Mouse (Mus musculus) kidney, embryonic 16.5 days (tissue): ENCODE data around the gene Gapvd1. TPM values are rescaled to one million over a fixed set of nuclear protein-coding genes. Genes with fewer than 3 reads are reported as not detected.
"Not testable (repeated sequence)": the region's sequence is repeated elsewhere in the genome, so short reads cannot be mapped to it uniquely, and the experiment has no call there.

Source experiments
- ATAC-seq: fragments of 200-750 bp; cut with Nextera tagmentation; 2 replicates; pipeline ENCODE4 v1.8.0; 2017; ENCODE audit warnings: moderate TSS enrichment; ENCODE audit not compliant: low FRiP score, low TSS enrichment
- H3K27ac ChIP-seq: fragments of 300-500 bp; sonication (generic); 2 replicates; pipeline ENCODE4 v1.5.1; 2014; ENCODE audit warnings: low read length
- H3K27me3 ChIP-seq: fragments of 300-500 bp; sonication (generic); 2 replicates; pipeline ENCODE4 v1.6.1; 2014; ENCODE audit warnings: low read length, control low read depth, mixed read lengths; ENCODE audit not compliant: insufficient read depth
- H3K36me3 ChIP-seq: fragments of 300-500 bp; sonication (generic); 2 replicates; pipeline ENCODE4 v1.6.1; 2014; ENCODE audit warnings: low read length, control low read depth, mixed read lengths; ENCODE audit not compliant: insufficient read depth
- H3K4me1 ChIP-seq: fragments of 300-500 bp; sonication (generic); 2 replicates; pipeline ENCODE4 v1.6.1; 2014; ENCODE audit warnings: low read length, control low read depth, mixed read lengths; ENCODE audit not compliant: insufficient read depth
- H3K4me2 ChIP-seq: fragments of 300-500 bp; sonication (generic); replicated peaks from 2 replicates; pipeline ENCODE4 v1.6.1; 2014; ENCODE audit warnings: low read depth, low read length
- H3K4me3 ChIP-seq: fragments of 300-500 bp; sonication (generic); 2 replicates; pipeline ENCODE4 v1.5.1; 2014; ENCODE audit warnings: mild to moderate bottlenecking, low read length
- H3K9ac ChIP-seq: fragments of 300-500 bp; sonication (generic); replicated peaks from 2 replicates; pipeline ENCODE4 v1.6.1; 2014; ENCODE audit warnings: low read length
- H3K9me3 ChIP-seq: fragments of 300-500 bp; sonication (generic); 2 replicates; pipeline ENCODE4 v1.6.1; 2016; ENCODE audit warnings: low read length, control low read depth
- whole genome bisulfite sequencing: fragments of 180-500 bp; shearing (Covaris S2); extraction: QIAGEN DNeasy Blood & Tissue Kit; methylation state at CpG from one replicate; pipeline ENCODE4 v1.1.7; 2014; 5-methylcytosine and 5-hydroxymethylcytosine counted together
- polyA plus RNA-seq: library from polyadenylated mRNA; unstranded; fragments of >200 nt; fragmentation: Nextera tagmentation; extraction: Ambion mirVana; gene quantifications from 2 replicates; pipeline ENCODE4 v1.2.1, GENCODE M21; 2015

Gapvd1 gene
- polyA plus RNA-seq, 1 experiment from 2014 or later, result 76.3 TPM

GRCm38 (mm10) chr2:34772252-34773235 is 17.5 kb upstream of the Gapvd1 start:
- ATAC-seq, result peak; percentile 20; the same call in 1 of the 2 replicates
- Histone ChIP-seq H3K27me3 (no peaks in the 10 kb centered on the region), H3K4me3 (peak overlapping the region; percentile 93), H3K4me1 (peaks cover 50% of the 10 kb centered on the region), H3K9me3 (no peaks in the 10 kb centered on the region), H3K36me3 (peaks cover 45% of the 10 kb centered on the region), H3K27ac (peak overlapping the region; percentile 94), H3K4me2 (peak overlapping the region; percentile 90), H3K9ac (peak overlapping the region; percentile 99)
- WGBS, result 3% methylated on average over 50 of the region's 50 CpGs

GRCm38 (mm10) chr2:34771368-34772226 is 16.6 kb upstream of the Gapvd1 start, which contains the start of gene Hspa5:
Gene Hspa5, plus strand, starts transcription at chr2:34771970.
- Histone ChIP-seq H3K27me3 (no peaks in the 10 kb centered on the region), H3K27ac (peak within 1 kb of the TSS; percentile 94), H3K4me2 (peak within 1 kb of the TSS; percentile 90), H3K4me1 (peaks cover 41% of the 10 kb centered on the region), H3K9ac (peak within 1 kb of the TSS; percentile 99), H3K4me3 (peak within 1 kb of the TSS; percentile 93), H3K9me3 (no peaks in the 10 kb centered on the region), H3K36me3 (peaks cover 36% of the 10 kb centered on the region)
- peak; percentile 99 for ATAC-seq
- WGBS, result under 1% methylated on average over 60 of the region's 60 CpGs

GRCm38 (mm10) chr2:34770951-34771350 is 15.9 kb upstream of the Gapvd1 start:
- H3K9me3 ChIP-seq, result no peaks in the 10 kb centered on the region
- peak overlapping the region; percentile 62 for H3K4me2 ChIP-seq
- no peaks in the 10 kb centered on the region for H3K27me3 ChIP-seq
- H3K4me1 ChIP-seq, result peaks cover 34% of the 10 kb centered on the region
- peak overlapping the region; percentile 94 for H3K27ac ChIP-seq
- H3K36me3 ChIP-seq, result peaks cover 29% of the 10 kb centered on the region
- peak overlapping the region; percentile 93 for H3K4me3 ChIP-seq
- no peak for ATAC-seq
- H3K9ac ChIP-seq, result peak overlapping the region; percentile 98
- WGBS, result under 1% methylated on average over 6 of the region's 6 CpGs

- Histone ChIP-seq H3K9ac (no peak overlapping the region), H3K36me3 (peaks cover 21% of the 10 kb centered on the region), H3K9me3 (no peaks in the 10 kb centered on the region), H3K27me3 (no peaks in the 10 kb centered on the region), H3K4me3 (no peak overlapping the region), H3K4me2 (no peak overlapping the region), H3K4me1 (peaks cover 26% of the 10 kb centered on the region), H3K27ac (no peak overlapping the region)
- ATAC-seq, result no peak
- WGBS, result 91% methylated on average over 2 of the region's 2 CpGs
Observed at GRCm38 (mm10) chr2:34770049-34770448, 15.0 kb upstream of the Gapvd1 start.

GRCm38 (mm10) chr2:34764801-34765200 is 9.8 kb upstream of the Gapvd1 start:
- ATAC-seq, result no peak
- Histone ChIP-seq H3K9ac (no peak overlapping the region), H3K27me3 (no peaks in the 10 kb centered on the region), H3K27ac (no peak overlapping the region), H3K9me3 (no peaks in the 10 kb centered on the region), H3K4me3 (no peak overlapping the region), H3K36me3 (no peaks in the 10 kb centered on the region), H3K4me1 (no peaks in the 10 kb centered on the region), H3K4me2 (no peak overlapping the region)
- 72% methylated on average over 12 of the region's 12 CpGs for WGBS

- Histone ChIP-seq H3K9me3 (no peaks in the 10 kb centered on the region), H3K4me3 (no peak overlapping the region), H3K36me3 (no peaks in the 10 kb centered on the region), H3K4me2 (no peak overlapping the region), H3K27me3 (no peaks in the 10 kb centered on the region), H3K4me1 (no peaks in the 10 kb centered on the region), H3K9ac (no peak overlapping the region), H3K27ac (no peak overlapping the region)
- no peak for ATAC-seq
- WGBS, result 55% methylated on average over 2 of the region's 2 CpGs
Observed at GRCm38 (mm10) chr2:34762872-34763271, 7.8 kb upstream of the Gapvd1 start.

GRCm38 (mm10) chr2:34762174-34762573 is 7.1 kb upstream of the Gapvd1 start:
- H3K27ac ChIP-seq, result no peak overlapping the region
- no peak overlapping the region for H3K9ac ChIP-seq
- no peaks in the 10 kb centered on the region for H3K36me3 ChIP-seq
- no peaks in the 10 kb centered on the region for H3K9me3 ChIP-seq
- no peak overlapping the region for H3K4me2 ChIP-seq
- no peak overlapping the region for H3K4me3 ChIP-seq
- no peaks in the 10 kb centered on the region for H3K27me3 ChIP-seq
- H3K4me1 ChIP-seq, result no peaks in the 10 kb centered on the region
- WGBS, result 80% methylated on average over 2 of the region's 2 CpGs
- no peak for ATAC-seq

- H3K27ac ChIP-seq, H3K36me3 ChIP-seq, H3K4me3 ChIP-seq, ATAC-seq, H3K9me3 ChIP-seq, H3K4me1 ChIP-seq, H3K27me3 ChIP-seq, H3K4me2 ChIP-seq, H3K9ac ChIP-seq: not testable (repeated sequence)
- WGBS, result 90% methylated on average over 5 of the region's 5 CpGs
Observed at GRCm38 (mm10) chr2:34761272-34761671, 6.2 kb upstream of the Gapvd1 start.

GRCm38 (mm10) chr2:34757341-34757740 is 2.3 kb upstream of the Gapvd1 start:
- Histone ChIP-seq H3K27me3 (no peaks in the 10 kb centered on the region), H3K36me3 (no peaks in the 10 kb centered on the region), H3K4me2 (no peak overlapping the region), H3K27ac (no peak overlapping the region), H3K4me3 (no peak overlapping the region), H3K9ac (no peak overlapping the region), H3K9me3 (no peaks in the 10 kb centered on the region), H3K4me1 (peaks cover 10% of the 10 kb centered on the region; the same call in 1 of the 2 replicates)
- WGBS, result 59% methylated on average over 1 of the region's 1 CpGs
- no peak for ATAC-seq
